Mouse (Mus musculus) lung, embryonic 14.5 days (tissue): Measurements from ENCODE around the gene Sfswap. TPM values are rescaled to one million over a fixed set of nuclear protein-coding genes. Genes with fewer than 3 reads are reported as not detected.

Experiments used
- ATAC-seq: fragments of 200-750 bp; cut with Nextera tagmentation; 2 replicates; pipeline ENCODE4 v1.8.0; 2017; ENCODE audit warnings: mild to moderate bottlenecking, moderate TSS enrichment, moderate library complexity; ENCODE audit not compliant: insufficient read depth
- DNase-seq: peaks from one replicate; pipeline ENCODE4 v3.0.0-alpha.2; 2015
- H3K27ac ChIP-seq: fragments of 300-500 bp; sonication (generic); 2 replicates; pipeline ENCODE4 v1.5.1; 2014; ENCODE audit warnings: low read depth, mild to moderate bottlenecking, moderate library complexity
- H3K27me3 ChIP-seq: fragments of 300-500 bp; sonication (generic); 2 replicates; pipeline ENCODE4 v1.6.1; 2014; ENCODE audit warnings: low read length, control low read depth; ENCODE audit not compliant: insufficient read depth
- H3K36me3 ChIP-seq: fragments of 300-500 bp; sonication (generic); 2 replicates; pipeline ENCODE4 v1.6.1; 2014; ENCODE audit warnings: control low read depth; ENCODE audit not compliant: insufficient read depth
- H3K4me1 ChIP-seq: fragments of 300-500 bp; sonication (generic); 2 replicates; pipeline ENCODE4 v1.6.1; 2014; ENCODE audit warnings: antibody characterized with exemption, control low read depth; ENCODE audit not compliant: insufficient read depth
- H3K4me2 ChIP-seq: fragments of 300-500 bp; sonication (generic); 2 replicates; pipeline ENCODE4 v1.6.1; 2014; ENCODE audit warnings: mild to moderate bottlenecking
- H3K4me3 ChIP-seq: fragments of 300-500 bp; sonication (generic); 2 replicates; pipeline ENCODE4 v1.5.1; 2014; ENCODE audit warnings: low read depth, low read length
- H3K9ac ChIP-seq: fragments of 300-500 bp; sonication (generic); 2 replicates; pipeline ENCODE4 v1.6.1; 2014
- H3K9me3 ChIP-seq: fragments of 300-500 bp; sonication (generic); 2 replicates; pipeline ENCODE4 v1.6.1; 2016; ENCODE audit warnings: low read depth, low read length, control low read depth
- CTCF ChIP-seq: IDR thresholded peaks from 2 replicates; pipeline ENCODE4 v1.5.1; 2016; ENCODE audit warnings: antibody characterized with exemption, low read depth
- WGBS: fragments of 180-500 bp; shearing (Covaris S2); extraction: QIAGEN DNeasy Blood & Tissue Kit; methylation state at CpG from one replicate; pipeline ENCODE4 v1.1.7; 2014; 5-methylcytosine and 5-hydroxymethylcytosine counted together
- polyA plus RNA-seq: library from polyadenylated mRNA; unstranded; fragments of >200 nt; fragmentation: Nextera tagmentation; extraction: Ambion mirVana; gene quantifications from 2 replicates; pipeline ENCODE4 v1.2.1, GENCODE M21; 2014

The Sfswap gene
- polyA plus RNA-seq, 1 experiment from 2014 or later: 57.3 TPM

DNA sequence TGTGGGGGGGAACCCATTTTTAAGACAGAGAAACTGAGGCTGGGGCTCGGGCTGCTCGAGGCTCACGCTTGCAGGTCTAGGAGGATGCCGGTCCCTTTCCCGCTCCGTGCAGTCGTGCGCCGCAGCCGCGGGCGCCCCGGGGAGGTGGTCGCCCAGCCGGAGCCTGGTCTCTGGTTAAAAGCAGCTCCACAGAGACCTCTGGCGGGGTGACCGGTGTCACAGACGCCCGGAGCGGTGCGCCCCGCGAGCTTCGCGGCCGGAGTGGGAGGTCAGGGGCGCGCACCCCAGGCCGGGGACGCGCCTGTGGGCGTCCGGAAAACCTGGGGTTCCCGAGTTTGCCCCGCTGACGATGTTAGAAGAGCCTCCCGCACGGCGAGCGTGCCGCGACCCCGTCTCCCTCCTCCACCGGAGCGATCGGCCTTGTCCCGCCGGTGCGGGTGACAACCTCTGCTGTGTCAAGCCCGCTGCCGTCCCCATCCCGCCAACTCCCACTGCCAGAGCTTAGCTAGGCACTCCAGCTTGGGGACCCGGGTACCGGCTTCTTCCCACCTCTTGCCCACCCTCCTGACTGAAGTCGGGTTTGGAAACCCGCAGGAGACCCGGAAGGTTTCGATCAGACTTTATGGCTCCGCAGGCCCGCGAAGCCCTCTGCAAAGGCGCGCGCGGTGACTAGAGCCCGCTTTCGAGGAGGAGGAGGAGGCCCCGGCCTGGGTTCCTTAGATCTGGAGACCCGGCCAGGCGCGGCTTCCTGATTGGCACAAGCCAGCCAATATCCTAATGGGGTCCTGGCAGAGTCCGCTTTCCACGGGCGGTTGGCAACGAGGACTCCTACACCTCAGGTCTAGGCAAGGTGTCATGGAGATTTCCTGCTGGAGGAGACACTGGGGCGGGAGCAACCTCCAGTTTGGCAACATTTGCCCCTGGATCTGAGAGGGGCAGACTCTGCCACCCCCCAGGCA, 83.8 kb downstream of the Sfswap start:
- H3K27me3 ChIP-seq: peaks cover 48% of the 10 kb centered on the region
- under 1% methylated on average over 76 of the region's 76 CpGs for WGBS
- peak; percentile 51 for DNase-seq

DNA sequence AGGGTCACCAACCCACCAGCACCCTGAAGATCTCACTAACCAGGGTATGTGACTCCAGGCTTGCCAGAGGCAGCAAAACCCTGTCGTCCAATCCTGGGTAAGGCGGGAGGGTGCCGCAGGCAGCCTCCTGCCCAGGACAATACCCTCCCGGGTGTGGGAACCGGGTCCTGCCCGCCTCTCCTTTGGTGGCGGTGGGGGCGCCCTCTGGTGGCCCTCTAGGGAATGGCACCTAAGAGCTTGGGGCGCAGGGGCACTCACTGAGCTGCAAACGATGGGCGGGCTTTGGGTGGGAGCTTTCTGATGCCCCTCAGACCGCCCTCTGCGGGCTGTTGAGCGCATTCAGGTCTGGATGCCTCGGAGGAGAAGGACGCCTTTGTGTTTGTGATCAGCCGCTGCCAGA, 85.0 kb downstream of the Sfswap start:
- Histone ChIP-seq H3K9me3 (no peaks in the 10 kb centered on the region), H3K9ac (peak overlapping the region; percentile 29; the same call in 1 of the 2 replicates), H3K27me3 (peaks cover 44% of the 10 kb centered on the region), H3K36me3 (no peaks in the 10 kb centered on the region), H3K27ac (no peak overlapping the region), H3K4me2 (peak overlapping the region; percentile 100), H3K4me1 (no peaks in the 10 kb centered on the region), H3K4me3 (peak overlapping the region; percentile 69)
- under 1% methylated on average over 17 of the region's 17 CpGs for WGBS
- TF ChIP-seq CTCF: peak; percentile 98
- DNase-seq (peak; percentile 93), ATAC-seq (peak; percentile 42)

More for the DNA sequence above, 83.8 kb downstream of the Sfswap start:
- Histone ChIP-seq H3K4me3 (peak overlapping the region; percentile 69), H3K4me2 (peak overlapping the region; percentile 100), H3K36me3 (no peaks in the 10 kb centered on the region), H3K9me3 (no peaks in the 10 kb centered on the region), H3K9ac (peak overlapping the region; percentile 54), H3K4me1 (no peaks in the 10 kb centered on the region), H3K27ac (no peak overlapping the region)
- peak; percentile 40 for ATAC-seq
- TF ChIP-seq CTCF: 0 out of 2 replicates have a peak, but pooled peaks have one; percentile 12

DNA sequence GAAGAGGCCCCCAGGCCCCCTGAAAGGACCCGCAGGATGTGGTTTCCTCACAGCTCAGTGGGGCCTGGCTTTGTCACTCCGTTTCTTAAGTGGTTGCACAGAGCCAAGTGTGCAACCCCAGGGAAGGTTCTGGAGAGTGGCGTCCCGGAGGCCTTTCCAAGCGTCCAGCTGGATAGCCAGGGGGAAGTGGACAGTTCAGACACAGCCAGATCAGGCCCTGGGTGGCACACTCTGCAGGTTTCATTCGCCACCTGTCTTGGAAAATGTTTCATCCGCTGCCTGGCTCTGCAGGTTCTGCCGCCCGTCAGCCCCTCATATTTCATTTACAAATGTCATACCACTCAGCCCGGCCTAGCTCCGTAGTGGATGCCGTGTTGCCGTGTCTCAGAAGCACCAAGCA, 85.5 kb downstream of the Sfswap start:
- Histone ChIP-seq H3K4me3 (peak overlapping the region; percentile 69), H3K4me2 (peak overlapping the region; percentile 100), H3K36me3 (no peaks in the 10 kb centered on the region), H3K9me3 (no peaks in the 10 kb centered on the region), H3K9ac (peak overlapping the region; percentile 29; the same call in 1 of the 2 replicates), H3K27ac (no peak overlapping the region), H3K27me3 (peaks cover 40% of the 10 kb centered on the region), H3K4me1 (no peaks in the 10 kb centered on the region)
- ATAC-seq (no peak), DNase-seq (no peak)
- TF ChIP-seq CTCF: no peak
- 45% methylated on average over 13 of the region's 13 CpGs for whole genome bisulfite sequencing

DNA sequence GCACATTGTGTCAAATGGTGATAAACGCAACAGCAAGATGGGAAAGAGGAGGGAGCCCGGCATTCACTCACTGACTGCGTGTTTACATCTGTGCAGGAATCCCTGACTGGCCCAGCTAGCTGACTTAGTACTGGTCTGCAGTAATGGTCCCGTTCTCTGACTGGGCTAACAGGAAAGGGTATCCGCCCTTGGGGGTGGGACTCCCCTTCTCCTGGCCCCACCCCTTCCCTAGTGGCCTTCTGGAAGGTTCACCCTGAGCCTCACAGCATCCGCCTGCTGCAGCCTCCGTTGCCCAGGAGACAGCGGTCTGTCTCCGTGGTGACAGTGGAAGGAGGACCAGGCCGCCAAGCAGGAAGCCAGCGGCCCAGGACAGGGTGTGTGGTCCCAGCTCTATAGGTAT, 89.9 kb downstream of the Sfswap start:
- Histone ChIP-seq H3K9me3 (no peaks in the 10 kb centered on the region), H3K27me3 (peaks cover 7% of the 10 kb centered on the region; the same call in 1 of the 2 replicates)
- WGBS: 13% methylated on average over 11 of the region's 11 CpGs

DNA sequence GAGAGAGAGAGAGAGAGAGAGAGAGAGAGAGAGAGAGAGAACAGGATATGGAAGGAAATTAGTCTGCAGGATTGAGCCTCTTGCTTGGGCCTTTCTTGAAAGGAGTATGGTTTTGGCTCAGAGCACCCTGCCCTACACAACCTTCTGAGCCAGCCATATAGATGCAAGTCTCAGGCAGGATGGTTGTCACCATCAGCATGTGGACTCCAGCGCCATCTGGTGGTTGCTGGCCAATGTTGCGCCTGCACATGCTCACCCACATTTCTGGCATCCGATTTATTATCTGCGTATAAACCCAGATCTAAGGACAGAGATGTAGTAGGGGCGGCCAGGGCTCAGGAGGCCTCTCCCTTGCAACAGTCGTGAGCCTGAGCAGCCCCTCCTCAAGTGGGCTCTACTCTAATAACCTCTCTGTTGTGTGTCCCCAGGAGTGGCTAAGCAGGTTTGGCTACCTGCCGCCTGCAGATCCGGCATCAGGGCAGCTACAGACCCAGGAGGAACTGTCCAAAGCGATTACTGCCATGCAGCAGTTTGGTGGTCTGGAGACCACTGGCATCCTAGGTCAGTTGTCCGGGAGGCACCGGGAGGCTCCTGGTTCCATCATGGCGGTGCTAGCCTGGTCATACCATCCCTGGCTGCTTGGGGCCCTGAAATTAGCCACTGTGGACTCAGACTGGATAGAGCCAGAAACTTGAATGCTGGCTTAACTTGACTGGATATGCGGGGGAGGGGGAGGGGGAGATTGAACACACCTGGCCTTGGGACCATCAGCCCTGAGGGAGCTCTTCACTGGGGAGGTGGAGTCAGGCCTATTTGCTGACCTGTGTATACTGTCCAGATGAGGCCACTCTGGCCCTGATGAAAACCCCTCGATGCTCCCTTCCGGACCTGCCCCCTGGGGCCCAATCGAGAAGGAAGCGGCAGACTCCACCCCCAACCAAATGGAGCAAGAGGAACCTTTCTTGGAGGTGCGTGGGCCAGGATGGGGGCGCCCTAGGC, 93.4 kb downstream of the Sfswap start:
- Histone ChIP-seq H3K9ac (no peak overlapping the region), H3K9me3 (no peaks in the 10 kb centered on the region), H3K36me3 (no peaks in the 10 kb centered on the region), H3K4me2 (no peak overlapping the region), H3K4me3 (no peak overlapping the region), H3K27ac (no peak overlapping the region), H3K4me1 (no peaks in the 10 kb centered on the region), H3K27me3 (no peaks in the 10 kb centered on the region)
- 30% methylated on average over 19 of the region's 19 CpGs for WGBS
- DNase-seq (peak; percentile 94), ATAC-seq (peak; percentile 82)
- TF ChIP-seq CTCF: peak; percentile 99

More for the DNA sequence above, 89.9 kb downstream of the Sfswap start:
- no peak for TF ChIP-seq CTCF
- no peak overlapping the region for H3K4me2 ChIP-seq
- no peak overlapping the region for H3K9ac ChIP-seq
- H3K4me1 ChIP-seq: no peaks in the 10 kb centered on the region
- DNase-seq (no peak), ATAC-seq (no peak)
- H3K4me3 ChIP-seq: no peak overlapping the region
- H3K36me3 ChIP-seq: no peaks in the 10 kb centered on the region
- H3K27ac ChIP-seq: no peak overlapping the region

DNA sequence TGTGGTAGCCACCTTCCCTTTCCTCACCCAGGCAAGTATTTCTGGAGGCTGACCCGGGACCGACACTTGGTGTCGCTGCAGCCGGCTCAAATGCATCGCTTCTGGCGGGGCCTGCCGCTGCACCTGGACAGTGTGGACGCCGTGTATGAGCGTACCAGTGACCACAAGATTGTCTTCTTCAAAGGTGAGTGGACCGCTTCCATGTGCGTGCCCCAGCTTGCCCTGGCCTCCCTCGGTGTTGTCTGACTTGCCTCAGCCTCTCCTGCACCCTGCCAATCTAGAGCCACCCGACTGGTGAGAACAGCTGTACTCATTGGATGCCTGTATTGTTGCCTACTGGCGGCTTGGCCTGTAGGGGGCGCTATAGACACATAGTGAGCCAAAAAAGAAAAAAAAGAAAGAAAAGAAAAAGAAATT, 101.1 kb downstream of the Sfswap start:
- Histone ChIP-seq H3K36me3 (no peaks in the 10 kb centered on the region), H3K4me3 (no peak overlapping the region), H3K27ac (no peak overlapping the region), H3K9ac (no peak overlapping the region), H3K4me2 (no peak overlapping the region), H3K9me3 (no peaks in the 10 kb centered on the region), H3K4me1 (no peaks in the 10 kb centered on the region), H3K27me3 (no peaks in the 10 kb centered on the region)
- TF ChIP-seq CTCF: peak; percentile 46
- DNase-seq (no peak), ATAC-seq (no peak)
- WGBS: 38% methylated on average over 16 of the region's 16 CpGs
